Mouse (Mus musculus): ENCODE data around the gene Dohh.

Dohh gene

DNA sequence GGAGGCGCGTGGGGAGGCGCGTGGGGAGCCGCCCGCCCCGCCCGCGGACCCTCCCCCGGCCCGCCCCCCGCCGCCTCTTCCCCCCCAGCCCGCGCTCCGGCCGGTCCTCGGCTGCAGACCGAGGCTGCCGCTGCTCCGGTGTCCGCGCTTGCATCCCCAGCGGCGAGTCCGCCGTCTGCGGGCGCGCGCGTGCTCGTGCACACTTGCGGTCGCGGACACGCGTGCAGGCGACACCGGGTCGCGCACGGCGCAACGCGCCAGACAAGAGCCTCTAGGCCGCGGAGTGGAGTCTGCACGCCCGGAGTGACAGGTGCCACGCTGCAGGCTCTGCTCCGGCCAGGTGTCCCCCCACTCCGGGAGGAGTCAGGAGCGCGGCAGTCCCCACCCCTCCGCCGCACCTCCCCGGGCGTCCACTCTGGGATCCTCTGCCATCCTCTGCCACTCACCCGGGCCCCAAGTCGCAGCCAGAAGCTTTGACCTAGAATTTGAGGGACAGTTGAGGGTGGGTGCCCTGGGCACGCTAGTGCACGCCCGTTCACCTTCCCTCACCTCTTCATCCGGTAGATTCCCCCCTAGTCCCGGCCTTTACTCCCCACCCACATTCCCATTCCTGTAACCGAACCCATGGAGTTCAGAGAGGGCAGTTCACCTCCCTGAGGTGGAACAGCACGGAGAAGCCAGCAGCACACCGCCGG, 46.8 kb downstream of the Dohh start:
- DNase-seq (ENCODE audit: low spot score) = no peak

GRCm38 (mm10) chr10:81431526-81432168, 47.4 kb downstream of the Dohh start:
- DNase-seq (ENCODE audit: low spot score) = no peak

DNA sequence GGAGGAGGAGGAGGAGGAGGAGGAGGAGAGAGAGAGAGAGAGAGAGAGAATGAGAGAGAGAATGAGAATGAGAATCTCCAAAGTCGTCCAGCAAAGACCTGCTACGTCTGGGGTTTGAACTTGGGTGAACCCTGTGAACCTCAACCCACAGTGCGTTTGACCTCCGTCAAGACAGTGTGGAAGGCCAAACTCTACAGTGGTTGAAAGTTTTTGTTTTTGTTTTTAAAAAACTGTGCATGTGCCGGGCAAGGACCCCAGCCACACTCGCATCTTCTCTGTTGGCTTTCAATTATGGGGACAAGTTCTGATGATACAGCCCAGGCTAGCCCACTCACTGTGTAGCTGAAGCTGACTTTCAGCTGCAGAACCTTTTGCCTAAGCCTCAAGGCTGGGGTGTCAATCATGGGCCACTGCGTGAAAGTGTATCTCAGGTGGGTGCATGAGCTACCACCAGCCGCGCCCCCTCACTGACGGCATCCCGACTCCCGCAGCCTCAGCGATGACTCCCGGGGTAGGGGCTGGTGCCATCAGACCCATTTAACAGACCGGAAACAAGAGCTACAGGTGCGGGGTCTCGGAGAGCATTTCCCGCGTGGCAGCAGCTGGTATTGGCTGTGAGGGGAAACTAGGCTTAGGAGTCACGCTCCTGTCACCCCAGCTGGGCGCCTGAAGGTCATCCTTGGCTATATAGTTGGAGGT, 48.1 kb downstream of the Dohh start:
- no peak for DNase-seq (ENCODE audit: low spot score)

GRCm38 (mm10) chr10:81432868-81433262, 48.6 kb downstream of the Dohh start:
- DNase-seq (ENCODE audit: low spot score) = peak; percentile 95

DNA sequence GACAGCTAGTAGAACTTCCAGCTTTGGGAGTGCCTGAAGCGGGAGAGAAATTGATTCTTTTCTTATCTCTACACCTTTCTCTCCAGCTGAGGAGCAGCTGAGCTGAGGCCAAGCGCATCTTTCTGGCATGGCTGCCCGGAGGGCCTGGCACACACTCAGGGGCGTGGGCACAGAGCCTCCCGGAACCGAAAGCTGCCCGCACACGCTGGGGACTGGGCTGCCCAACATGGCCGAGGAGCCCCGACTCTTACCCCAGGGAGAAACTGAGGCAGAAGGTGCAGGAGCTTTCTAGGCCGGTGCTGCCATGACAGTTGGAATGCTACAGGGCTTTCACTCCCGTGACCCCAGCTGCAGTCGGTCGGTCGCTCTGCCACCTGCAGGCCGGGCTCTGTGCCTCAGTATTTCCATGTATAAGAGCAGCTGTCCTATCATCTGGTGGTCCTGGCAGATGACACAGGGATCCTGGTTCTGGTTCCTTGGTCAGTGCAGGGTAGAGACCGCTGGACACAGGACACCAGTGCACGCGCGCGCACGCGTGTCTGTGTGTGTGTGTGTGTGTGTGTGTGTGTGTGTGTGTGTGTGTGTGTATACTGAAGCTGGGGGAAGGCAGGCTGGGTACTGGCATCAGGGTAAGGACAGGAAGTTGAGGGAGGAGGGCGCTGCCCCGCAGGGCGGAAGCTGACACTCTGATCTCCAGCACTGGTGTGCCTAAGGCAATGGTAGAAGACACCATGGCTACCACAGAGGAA, 49.5 kb downstream of the Dohh start:
- no peak for DNase-seq (ENCODE audit: low spot score)

GRCm38 (mm10) chr10:81434361-81435263, 50.4 kb downstream of the Dohh start:
- no peak for DNase-seq (ENCODE audit: low spot score)

GRCm38 (mm10) chr10:81435436-81435835, 51.2 kb downstream of the Dohh start:
- DNase-seq (ENCODE audit: low spot score) = no peak

Measured in retina, embryonic 14.5 days (tissue).